Comparison of ENCODE assay signal across 13 mouse cellular contexts in the genomic region with DNA sequence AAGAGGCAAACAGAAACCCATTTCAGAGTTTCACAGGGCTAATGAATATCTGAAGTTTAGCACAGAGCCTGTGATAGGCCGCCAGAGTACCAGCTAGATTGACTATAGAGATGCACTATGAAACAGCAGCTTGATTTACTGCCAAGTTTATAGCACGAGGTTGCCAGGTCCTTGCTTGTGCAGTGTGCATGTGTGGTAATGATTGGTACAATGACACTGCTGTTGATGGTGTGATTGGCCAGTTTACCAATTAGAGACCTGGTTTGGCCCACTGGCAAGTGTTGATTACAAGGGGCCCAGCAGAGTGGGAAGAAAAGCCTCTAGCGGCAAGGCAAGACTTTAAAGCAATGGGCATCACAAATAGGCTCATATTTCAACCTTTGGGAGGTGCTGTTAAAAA.
"Had no signal": no experiment of that assay in that cellular context is flagged by ENCODE, and none has a peak within 500 bp of the region (broad histone marks: within the 10 kb centered on the region; RNA-seq: fewer than 3 reads in every experiment).

No protein-coding gene starts in this region.

- H3K4me1 ChIP-seq: kidney, embryonic 15.5 days; limb, embryonic 15.5 days; liver, embryonic 12.5 days; midbrain, embryonic 13.5 days; neural tube, embryonic 12.5 days had no signal

- H3K36me3 ChIP-seq: kidney, embryonic 15.5 days; limb, embryonic 15.5 days; liver, embryonic 12.5 days; midbrain, embryonic 13.5 days; neural tube, embryonic 12.5 days had no signal

- H3K27ac ChIP-seq: kidney, embryonic 15.5 days; left cerebral cortex, adult 2 months; limb, embryonic 15.5 days; liver, embryonic 12.5 days; macrophage; midbrain, embryonic 13.5 days; neural tube, embryonic 12.5 days had no signal

- DNase-seq: kidney, adult 2 months; kidney, postnatal 14 days; thymus, adult 18-20 months; thymus, postnatal 14 days had no signal

- H3K4me2 ChIP-seq: kidney, embryonic 15.5 days; limb, embryonic 15.5 days; liver, embryonic 12.5 days; lung, embryonic 14.5 days; midbrain, embryonic 13.5 days; neural tube, embryonic 12.5 days had no signal

- H3K27me3 ChIP-seq: kidney, embryonic 15.5 days; limb, embryonic 15.5 days; liver, embryonic 12.5 days; midbrain, embryonic 13.5 days; neural tube, embryonic 12.5 days had no signal

- H3K9me3 ChIP-seq: kidney, embryonic 15.5 days; limb, embryonic 15.5 days; liver, embryonic 12.5 days; midbrain, embryonic 13.5 days; neural tube, embryonic 12.5 days had no signal

- ATAC-seq: intestine, embryonic 16.5 days; liver, embryonic 12.5 days; midbrain, embryonic 13.5 days had no signal

- H3K4me3 ChIP-seq: kidney, embryonic 15.5 days; left cerebral cortex, adult 2 months; limb, embryonic 15.5 days; liver, embryonic 12.5 days; midbrain, embryonic 13.5 days; neural tube, embryonic 12.5 days had no signal

- H3K9ac ChIP-seq: kidney, embryonic 15.5 days; limb, embryonic 15.5 days; liver, embryonic 12.5 days; lung, embryonic 14.5 days; midbrain, embryonic 13.5 days; neural tube, embryonic 12.5 days had no signal
